19 mouse cellular contexts compared by ENCODE assay signal in the genomic region with DNA sequence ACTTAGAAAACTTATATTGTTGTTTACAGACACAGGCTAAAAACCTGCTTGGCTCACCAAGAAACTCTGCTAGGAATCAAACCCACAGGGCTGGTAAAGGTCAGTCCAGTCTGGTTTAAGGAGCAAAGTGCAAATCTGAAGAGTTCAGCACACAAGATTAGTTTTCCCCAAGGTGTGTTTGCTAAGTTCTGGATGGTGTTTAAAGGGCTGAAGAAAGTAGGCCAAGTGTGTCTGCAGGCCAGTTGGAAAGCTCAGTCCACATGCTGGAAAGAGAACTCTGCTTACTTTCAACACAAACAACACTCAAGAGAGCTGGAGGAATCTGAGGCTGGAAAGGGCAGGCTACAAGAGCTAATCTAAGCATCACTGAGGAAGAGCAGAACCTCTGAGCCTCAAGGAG. TPM values are rescaled to one million over a fixed set of nuclear protein-coding genes. Genes with fewer than 3 reads are reported as not detected.
DNase-seq lines count a peak whose midpoint lies in the region; TF ChIP-seq lines count a peak whose summit lies in the region.
"Had no signal": no experiment of that assay in that cellular context is flagged by ENCODE, and none has a peak within 500 bp of the region (broad histone marks: within the 10 kb centered on the region; RNA-seq: fewer than 3 reads in every experiment).

No protein-coding gene starts in this region.

- H3K4me1 ChIP-seq in lung, adult 2 months (ENCODE audit: control insufficient read depth, insufficient read depth, low read length), result peaks cover 25% of the 10 kb centered on the region

- no peak for TF ChIP-seq POLR2A in lung, adult 2 months (IDR thresholded peaks at IDR 0.05; ENCODE audit: borderline replicate concordance, extremely low read depth, low read depth, low read length)

- TF ChIP-seq CTCF in lung, adult 2 months (IDR thresholded peaks at IDR 0.05; ENCODE audit: insufficient read depth, low read length), result no peak

- peak; percentile 25 for DNase-seq in gastrocnemius, adult 18-20 months (ENCODE audit: low spot score)
- no peak for DNase-seq in gastrocnemius, postnatal 4 days (ENCODE audit: low spot score in 2 of 2)
- peak; percentile 29 to 50 for DNase-seq in lung, adult 18-20 months
- no peak for DNase-seq in lung, adult 2 months
- DNase-seq in lung, postnatal 36 days, result peak; percentile 56
- no peak for DNase-seq in frontal cortex, postnatal 25 days (ENCODE audit: low spot score in 2 of 2)
- no peak for DNase-seq in layer of hippocampus, postnatal 10 days (ENCODE audit: low spot score in 2 of 2)
- DNase-seq: cerebellum, adult 9-10 months; heart, postnatal 36 days; liver; liver, postnatal 0 days; right cerebral cortex, postnatal 4 days; thymus, adult 2 months; thymus, postnatal 4 days had no signal

- no peak overlapping the region for H3K4me3 ChIP-seq in lung, adult 2 months (replicated peaks; ENCODE audit: extremely low read depth, low read depth, low read length)
- H3K4me3 ChIP-seq: forebrain, embryonic 15.5 days; heart, embryonic 15.5 days; kidney, embryonic 15.5 days; limb, embryonic 10.5 days; stomach, embryonic 15.5 days had no signal

RNA-seq across cellular contexts. Expression of gene Ankrd50, which starts 13.1 kb away (rescaled TPM):
- 10 to 100 TPM in 1 of 2 experiments, 1 to 10 TPM in 1; 6.6 to 11.2 TPM for total RNA-seq in gastrocnemius, adult 18-20 months (2021)
- 10 to 100 TPM; 72.3 to 74.3 TPM for total RNA-seq in gastrocnemius, postnatal 4 days (2021)
- 49.2 and 56.4 TPM in 2 replicates for polyA plus RNA-seq in lung, adult 2 months (2012; rRNA removed)
- total RNA-seq in layer of hippocampus, postnatal 10 days (2021), result 10 to 100 TPM; 50.0 to 50.9 TPM

Comparison
In these comparisons a context has a peak if more than half of its experiments do, and no peak if none do; other contexts are left out.
1. DNase-seq: peak in gastrocnemius, adult 18-20 months (single experiment), lung, adult 18-20 months (2 of 2) and lung, postnatal 36 days (single experiment); none in gastrocnemius, postnatal 4 days (0 of 2), lung, adult 2 months (single experiment), frontal cortex, postnatal 25 days (0 of 2) and layer of hippocampus, postnatal 10 days (0 of 2).
2. RNA of gene Ankrd50, which starts 13.1 kb away (total RNA-seq): 72.3 to 74.3 TPM in gastrocnemius, postnatal 4 days and 50.0 to 50.9 TPM in layer of hippocampus, postnatal 10 days; 6.6 to 11.2 TPM in gastrocnemius, adult 18-20 months; every median in the first group is over 4 times any median in the second.